Mouse (Mus musculus) C2C12 (cell line): ENCODE measurements around the gene Btbd3.

ENCODE experiments used
- CEBPB ChIP-seq: IDR thresholded peaks from one replicate; pipeline ENCODE4 v1.6.1; 2011; ENCODE audit warnings: low read depth, mild to moderate bottlenecking, control low read depth, moderate library complexity
- CTCF ChIP-seq: IDR thresholded peaks from one replicate; pipeline ENCODE4 v1.5.1; 2011; ENCODE audit not compliant: control insufficient read depth, insufficient read depth, insufficient read length

DNA sequence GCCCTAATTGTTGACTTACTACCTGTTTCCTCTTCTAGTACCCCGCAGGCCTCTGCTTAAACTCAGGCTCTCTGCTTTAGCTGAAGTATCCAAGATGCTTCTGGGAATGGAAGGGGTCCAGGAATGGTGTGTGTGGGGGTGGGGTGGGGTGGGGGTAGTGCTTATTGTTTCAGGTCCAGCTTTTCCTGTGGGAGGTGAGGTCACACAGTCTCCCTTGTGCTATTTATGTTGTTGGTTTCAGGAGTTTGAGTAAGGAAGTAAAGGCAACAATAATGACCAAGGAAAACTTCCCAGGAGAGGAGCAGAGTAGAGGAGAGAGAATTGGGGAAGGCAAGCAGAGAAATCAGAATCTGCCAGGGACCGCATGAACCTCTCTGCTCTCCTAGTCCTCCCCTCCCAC lies 128.4 kb downstream of the Btbd3 start:
- TF ChIP-seq CTCF = no peak
- TF ChIP-seq CEBPB = no peak
